Mouse (Mus musculus): Measurements from ENCODE around the gene Nol9. TPM values are rescaled to one million over a fixed set of nuclear protein-coding genes. Genes with fewer than 3 reads are reported as not detected.
A peak's percentile ranks its signal among the peaks of the same experiment; 100 is the strongest.

The Nol9 gene
- polyA plus RNA-seq, 1 experiment from 2014 or later: 8.5 TPM

GRCm38 (mm10) chr4:152062390-152063110, 23.4 kb downstream of the Nol9 start:
- Histone ChIP-seq H3K27ac (ENCODE audit: low read depth) (no peak overlapping the region), H3K9me3 (ENCODE audit: low read length) (no peaks in the 10 kb centered on the region), H3K9ac (replicated peaks) (no peak overlapping the region), H3K4me1 (ENCODE audit: insufficient read depth) (0 out of 2 replicates have a peak, but pooled peaks cover 3% of the 10 kb centered on the region), H3K36me3 (replicated peaks; ENCODE audit: insufficient read depth, low read length) (peaks cover 23% of the 10 kb centered on the region), H3K4me2 (ENCODE audit: low read depth, low read length) (no peak overlapping the region), H3K27me3 (ENCODE audit: insufficient read depth, low read length) (no peaks in the 10 kb centered on the region), H3K4me3 (ENCODE audit: low read depth, low read length) (no peak overlapping the region)
- 51% methylated on average over 9 of the region's 9 CpGs for WGBS (ENCODE audit: insufficient replicate concordance)
- TF ChIP-seq EP300 (IDR thresholded peaks at IDR 0.05; ENCODE audit: low read depth) (no peak), CTCF (IDR thresholded peaks at IDR 0.05; ENCODE audit: low read depth) (no peak)
- ATAC-seq (peak; percentile 90), DNase-seq (no peak)

GRCm38 (mm10) chr4:152067280-152067679, 28.2 kb downstream of the Nol9 start:
- Histone ChIP-seq H3K4me3 (ENCODE audit: low read depth, low read length) (no peak overlapping the region), H3K4me1 (ENCODE audit: insufficient read depth) (0 out of 2 replicates have a peak, but pooled peaks cover 2% of the 10 kb centered on the region), H3K4me2 (ENCODE audit: low read depth, low read length) (no peak overlapping the region), H3K27me3 (ENCODE audit: insufficient read depth, low read length) (no peaks in the 10 kb centered on the region), H3K9ac (replicated peaks) (no peak overlapping the region), H3K9me3 (ENCODE audit: low read length) (no peaks in the 10 kb centered on the region), H3K36me3 (replicated peaks; ENCODE audit: insufficient read depth, low read length) (no peaks in the 10 kb centered on the region), H3K27ac (ENCODE audit: low read depth) (no peak overlapping the region)
- no peak for TF ChIP-seq CTCF (IDR thresholded peaks at IDR 0.05; ENCODE audit: low read depth)
- no peak for TF ChIP-seq EP300 (IDR thresholded peaks at IDR 0.05; ENCODE audit: low read depth)
- DNase-seq: no peak
- no peak for ATAC-seq

- TF ChIP-seq EP300 (IDR thresholded peaks at IDR 0.05; ENCODE audit: low read depth) (no peak), CTCF (IDR thresholded peaks at IDR 0.05; ENCODE audit: low read depth) (no peak)
- WGBS (ENCODE audit: insufficient replicate concordance): 78% methylated on average over 6 of the region's 6 CpGs
- ATAC-seq: no peak
Measured at GRCm38 (mm10) chr4:152068166-152068724, 29.1 kb downstream of the Nol9 start.

GRCm38 (mm10) chr4:152069245-152069644, 30.1 kb downstream of the Nol9 start:
- Histone ChIP-seq H3K9ac (replicated peaks) (no peak overlapping the region), H3K36me3 (replicated peaks; ENCODE audit: insufficient read depth, low read length) (no peaks in the 10 kb centered on the region), H3K9me3 (ENCODE audit: low read length) (no peaks in the 10 kb centered on the region), H3K27me3 (ENCODE audit: insufficient read depth, low read length) (no peaks in the 10 kb centered on the region), H3K4me2 (ENCODE audit: low read depth, low read length) (no peak overlapping the region), H3K4me1 (ENCODE audit: insufficient read depth) (no peaks in the 10 kb centered on the region), H3K4me3 (ENCODE audit: low read depth, low read length) (no peak overlapping the region), H3K27ac (ENCODE audit: low read depth) (no peak overlapping the region)
- DNase-seq (no peak), ATAC-seq (no peak)
- no peak for TF ChIP-seq CTCF (IDR thresholded peaks at IDR 0.05; ENCODE audit: low read depth)
- no peak for TF ChIP-seq EP300 (IDR thresholded peaks at IDR 0.05; ENCODE audit: low read depth)
- WGBS (ENCODE audit: insufficient replicate concordance): 77% methylated on average over 3 of the region's 3 CpGs

More at GRCm38 (mm10) chr4:152068166-152068724, 29.1 kb downstream of the Nol9 start:
- Histone ChIP-seq H3K9ac (replicated peaks) (no peak overlapping the region), H3K4me2 (ENCODE audit: low read depth, low read length) (no peak overlapping the region), H3K36me3 (replicated peaks; ENCODE audit: insufficient read depth, low read length) (no peaks in the 10 kb centered on the region), H3K27me3 (ENCODE audit: insufficient read depth, low read length) (no peaks in the 10 kb centered on the region), H3K27ac (ENCODE audit: low read depth) (no peak overlapping the region), H3K4me3 (ENCODE audit: low read depth, low read length) (no peak overlapping the region), H3K4me1 (ENCODE audit: insufficient read depth) (no peaks in the 10 kb centered on the region), H3K9me3 (ENCODE audit: low read length) (no peaks in the 10 kb centered on the region)
- DNase-seq: no peak

- Histone ChIP-seq H3K27me3 (ENCODE audit: insufficient read depth, low read length) (no peaks in the 10 kb centered on the region), H3K27ac (ENCODE audit: low read depth) (no peak overlapping the region), H3K9ac (replicated peaks) (no peak overlapping the region), H3K4me2 (ENCODE audit: low read depth, low read length) (no peak overlapping the region), H3K4me1 (ENCODE audit: insufficient read depth) (no peaks in the 10 kb centered on the region), H3K36me3 (replicated peaks; ENCODE audit: insufficient read depth, low read length) (no peaks in the 10 kb centered on the region), H3K9me3 (ENCODE audit: low read length) (no peaks in the 10 kb centered on the region), H3K4me3 (ENCODE audit: low read depth, low read length) (no peak overlapping the region)
- WGBS (ENCODE audit: insufficient replicate concordance): 53% methylated on average over 11 of the region's 11 CpGs
- ATAC-seq (no peak), DNase-seq (no peak)
- no peak for TF ChIP-seq CTCF (IDR thresholded peaks at IDR 0.05; ENCODE audit: low read depth)
- TF ChIP-seq EP300 (IDR thresholded peaks at IDR 0.05; ENCODE audit: low read depth): no peak
Measured at GRCm38 (mm10) chr4:152070494-152071396, 31.6 kb downstream of the Nol9 start.

GRCm38 (mm10) chr4:152072121-152072601, 33.0 kb downstream of the Nol9 start, which contains the start of gene Plekhg5:
Gene Plekhg5 (plus strand): TSS chr4:152072498.
- DNase-seq (no peak), ATAC-seq (no peak)
- no peaks in the 10 kb centered on the region for H3K9me3 ChIP-seq (ENCODE audit: low read length)
- TF ChIP-seq EP300 (IDR thresholded peaks at IDR 0.05; ENCODE audit: low read depth): no peak
- no peak for TF ChIP-seq CTCF (IDR thresholded peaks at IDR 0.05; ENCODE audit: low read depth)
- H3K36me3 ChIP-seq (replicated peaks; ENCODE audit: insufficient read depth, low read length): no peaks in the 10 kb centered on the region
- H3K4me2 ChIP-seq (ENCODE audit: low read depth, low read length): no peak within 1 kb of the TSS
- H3K4me1 ChIP-seq (ENCODE audit: insufficient read depth): no peaks in the 10 kb centered on the region
- H3K27me3 ChIP-seq (ENCODE audit: insufficient read depth, low read length): no peaks in the 10 kb centered on the region
- no peak within 1 kb of the TSS for H3K4me3 ChIP-seq (ENCODE audit: low read depth, low read length)
- H3K9ac ChIP-seq (replicated peaks): no peak within 1 kb of the TSS
- no peak within 1 kb of the TSS for H3K27ac ChIP-seq (ENCODE audit: low read depth)
- 19% methylated on average over 10 of the region's 10 CpGs for WGBS (ENCODE audit: insufficient replicate concordance)
